Mouse (Mus musculus): ENCODE measurements around the gene Slf2. TPM values are rescaled to one million over a fixed set of nuclear protein-coding genes. Genes with fewer than 3 reads are reported as not detected.

Slf2 gene
- polyA plus RNA-seq, 1 experiment from 2014 or later: 11.9 TPM

DNA sequence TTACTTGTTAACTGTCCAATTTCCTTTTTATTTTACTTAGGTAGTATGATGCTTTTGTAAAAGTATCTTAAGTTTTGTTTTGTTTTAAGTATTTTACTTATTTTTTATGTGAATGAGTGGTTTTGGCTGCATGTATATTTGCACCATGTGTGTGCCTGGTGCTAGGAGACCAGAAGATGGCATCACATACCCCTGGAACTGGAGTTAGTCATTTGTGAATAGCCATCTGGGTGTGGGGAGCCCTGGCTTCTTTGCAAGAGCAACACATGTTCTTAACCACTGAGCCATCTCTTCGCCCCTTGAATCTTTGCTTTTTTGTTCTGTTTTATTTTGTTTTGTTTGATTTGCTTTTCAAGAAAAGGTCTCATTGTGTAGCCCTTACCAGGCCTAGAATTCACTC, 2.2 kb downstream of the Slf2 start:
- no peak overlapping the region for H3K4me2 ChIP-seq (ENCODE audit: low read depth, low read length)
- no peaks in the 10 kb centered on the region for H3K9me3 ChIP-seq (replicated peaks; ENCODE audit: control insufficient read depth, low read length)
- no peak overlapping the region for H3K9ac ChIP-seq (ENCODE audit: low read depth, low read length)
- no peak for ATAC-seq (ENCODE audit: low read depth)
- H3K27ac ChIP-seq (ENCODE audit: low read length): no peak overlapping the region
- peaks cover 10% of the 10 kb centered on the region for H3K36me3 ChIP-seq (ENCODE audit: control insufficient read depth, insufficient read depth)
- 79% methylated on average over 1 of the region's 1 CpGs for WGBS (ENCODE audit: insufficient replicate concordance)
- H3K4me1 ChIP-seq (ENCODE audit: control insufficient read depth, low read depth, low read length): peaks cover 8% of the 10 kb centered on the region
- no peak overlapping the region for H3K4me3 ChIP-seq (ENCODE audit: low read depth, low read length)
- H3K27me3 ChIP-seq (ENCODE audit: control insufficient read depth, insufficient read depth, low read depth, low read length): no peaks in the 10 kb centered on the region

DNA sequence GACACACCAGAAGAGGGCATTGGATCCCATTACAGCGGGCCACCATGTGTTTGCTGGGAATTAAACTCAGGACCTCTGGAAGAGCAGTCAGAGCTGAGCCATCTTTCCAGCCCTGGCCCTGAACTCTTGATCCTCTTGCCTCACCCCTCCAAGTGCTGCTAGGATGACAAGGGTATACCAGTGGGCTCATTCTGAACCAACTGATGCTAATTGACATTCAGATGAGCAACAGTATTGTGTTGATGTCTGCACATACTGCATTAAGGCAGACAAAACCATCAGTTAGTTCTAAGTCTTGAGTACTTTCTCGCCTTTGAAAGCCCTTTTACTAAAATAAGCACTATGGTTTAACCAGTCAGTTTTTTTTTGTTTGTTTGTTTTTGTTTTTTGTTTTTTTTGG, 28.7 kb downstream of the Slf2 start:
- Histone ChIP-seq H3K36me3 (ENCODE audit: control insufficient read depth, insufficient read depth) (peaks cover 38% of the 10 kb centered on the region), H3K4me3 (ENCODE audit: low read depth, low read length) (no peak overlapping the region), H3K9me3 (replicated peaks; ENCODE audit: control insufficient read depth, low read length) (no peaks in the 10 kb centered on the region), H3K4me1 (ENCODE audit: control insufficient read depth, low read depth, low read length) (no peaks in the 10 kb centered on the region), H3K27ac (ENCODE audit: low read length) (no peak overlapping the region), H3K27me3 (ENCODE audit: control insufficient read depth, insufficient read depth, low read depth, low read length) (no peaks in the 10 kb centered on the region), H3K9ac (ENCODE audit: low read depth, low read length) (no peak overlapping the region), H3K4me2 (ENCODE audit: low read depth, low read length) (no peak overlapping the region)
- ATAC-seq (ENCODE audit: low read depth): no peak
- 73% methylated on average over 2 of the region's 2 CpGs for WGBS (ENCODE audit: insufficient replicate concordance)

DNA sequence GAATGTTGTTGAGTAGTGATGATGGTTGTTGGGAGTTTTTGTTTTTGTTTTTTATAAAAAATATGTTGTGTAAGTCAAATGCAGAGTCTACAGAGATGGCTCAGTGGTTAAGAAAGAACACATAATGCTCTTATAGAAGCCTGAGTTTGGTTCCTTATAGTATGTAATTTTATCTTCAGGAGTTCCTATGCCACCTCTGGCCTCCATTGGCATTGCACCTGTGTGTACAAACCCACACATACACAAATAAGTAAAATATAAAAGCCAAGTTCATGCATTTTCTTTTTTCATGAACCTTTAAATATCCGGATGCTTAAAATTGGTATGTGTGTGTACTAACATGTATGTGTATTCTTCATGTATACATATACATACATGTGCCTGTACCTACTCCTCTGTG, 35.0 kb downstream of the Slf2 start:
- no peak overlapping the region for H3K4me2 ChIP-seq (ENCODE audit: low read depth, low read length)
- no peak for ATAC-seq (ENCODE audit: low read depth)
- H3K9ac ChIP-seq (ENCODE audit: low read depth, low read length): no peak overlapping the region
- peaks cover 43% of the 10 kb centered on the region for H3K36me3 ChIP-seq (ENCODE audit: control insufficient read depth, insufficient read depth)
- H3K27ac ChIP-seq (ENCODE audit: low read length): no peak overlapping the region
- no peak overlapping the region for H3K4me3 ChIP-seq (ENCODE audit: low read depth, low read length)
- no peaks in the 10 kb centered on the region for H3K27me3 ChIP-seq (ENCODE audit: control insufficient read depth, insufficient read depth, low read depth, low read length)
- no peaks in the 10 kb centered on the region for H3K9me3 ChIP-seq (replicated peaks; ENCODE audit: control insufficient read depth, low read length)
- 83% methylated on average over 1 of the region's 1 CpGs for WGBS (ENCODE audit: insufficient replicate concordance)
- no peaks in the 10 kb centered on the region for H3K4me1 ChIP-seq (ENCODE audit: control insufficient read depth, low read depth, low read length)

DNA sequence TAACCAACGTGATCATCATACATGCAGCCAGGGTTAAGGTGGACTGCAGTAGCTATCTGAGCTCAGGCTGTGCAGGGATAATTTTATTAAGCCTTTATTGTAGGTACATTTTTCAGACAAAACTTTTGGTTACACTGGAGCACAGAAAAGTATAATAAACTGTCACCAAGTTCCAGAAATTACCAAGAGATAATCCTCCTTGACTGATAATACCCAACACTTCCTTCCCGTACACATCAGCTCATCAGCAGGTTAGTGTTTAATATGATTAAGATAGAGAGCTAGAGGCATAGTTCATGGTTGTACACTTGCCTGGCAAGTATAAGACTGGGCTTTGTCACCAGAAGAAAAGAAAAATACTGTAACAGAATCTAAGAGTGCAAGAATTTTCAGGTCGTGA, 37.4 kb downstream of the Slf2 start:
- no peaks in the 10 kb centered on the region for H3K27me3 ChIP-seq (ENCODE audit: control insufficient read depth, insufficient read depth, low read depth, low read length)
- H3K4me3 ChIP-seq (ENCODE audit: low read depth, low read length): no peak overlapping the region
- ATAC-seq (ENCODE audit: low read depth): no peak
- H3K9me3 ChIP-seq (replicated peaks; ENCODE audit: control insufficient read depth, low read length): no peaks in the 10 kb centered on the region
- WGBS (ENCODE audit: insufficient replicate concordance): 65% methylated on average over 3 of the region's 3 CpGs
- no peak overlapping the region for H3K4me2 ChIP-seq (ENCODE audit: low read depth, low read length)
- no peak overlapping the region for H3K27ac ChIP-seq (ENCODE audit: low read length)
- peaks cover 51% of the 10 kb centered on the region for H3K36me3 ChIP-seq (ENCODE audit: control insufficient read depth, insufficient read depth)
- no peaks in the 10 kb centered on the region for H3K4me1 ChIP-seq (ENCODE audit: control insufficient read depth, low read depth, low read length)
- no peak overlapping the region for H3K9ac ChIP-seq (ENCODE audit: low read depth, low read length)

- Histone ChIP-seq H3K27me3 (ENCODE audit: control insufficient read depth, insufficient read depth, low read depth, low read length) (no peaks in the 10 kb centered on the region), H3K4me1 (ENCODE audit: control insufficient read depth, low read depth, low read length) (no peaks in the 10 kb centered on the region), H3K36me3 (ENCODE audit: control insufficient read depth, insufficient read depth) (peaks cover 51% of the 10 kb centered on the region), H3K4me3 (ENCODE audit: low read depth, low read length) (no peak overlapping the region), H3K4me2 (ENCODE audit: low read depth, low read length) (no peak overlapping the region), H3K27ac (ENCODE audit: low read length) (no peak overlapping the region), H3K9me3 (replicated peaks; ENCODE audit: control insufficient read depth, low read length) (no peaks in the 10 kb centered on the region), H3K9ac (ENCODE audit: low read depth, low read length) (no peak overlapping the region)
- ATAC-seq (ENCODE audit: low read depth): no peak
- 80% methylated on average over 6 of the region's 6 CpGs for WGBS (ENCODE audit: insufficient replicate concordance)
These were observed 45.7 kb downstream of the Slf2 start for GRCm38 (mm10) chr19:44976636-44977035.

DNA sequence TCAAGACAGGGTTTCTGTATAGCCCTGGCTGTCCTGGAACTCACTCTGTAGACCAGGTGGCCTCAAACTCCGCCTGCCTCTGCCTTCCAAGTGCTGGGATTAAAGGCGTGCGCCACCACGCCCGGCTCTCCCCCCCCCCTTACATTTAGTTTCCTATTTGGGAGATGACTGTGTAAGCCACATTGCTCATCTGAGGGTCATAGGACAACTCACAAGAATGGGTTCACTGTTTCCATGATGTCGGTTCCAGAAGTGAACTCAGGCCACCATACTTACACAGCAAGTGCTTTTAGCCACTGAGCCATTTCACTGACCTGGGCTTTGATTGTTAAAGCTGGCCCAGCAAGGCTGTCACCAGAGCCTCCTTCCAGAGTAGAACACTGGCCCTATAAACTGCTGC, 46.2 kb downstream of the Slf2 start:
- Histone ChIP-seq H3K4me2 (ENCODE audit: low read depth, low read length) (no peak overlapping the region), H3K27me3 (ENCODE audit: control insufficient read depth, insufficient read depth, low read depth, low read length) (no peaks in the 10 kb centered on the region), H3K4me3 (ENCODE audit: low read depth, low read length) (no peak overlapping the region), H3K36me3 (ENCODE audit: control insufficient read depth, insufficient read depth) (peaks cover 50% of the 10 kb centered on the region), H3K9ac (ENCODE audit: low read depth, low read length) (no peak overlapping the region), H3K27ac (ENCODE audit: low read length) (no peak overlapping the region), H3K9me3 (replicated peaks; ENCODE audit: control insufficient read depth, low read length) (no peaks in the 10 kb centered on the region), H3K4me1 (ENCODE audit: control insufficient read depth, low read depth, low read length) (no peaks in the 10 kb centered on the region)
- 85% methylated on average over 6 of the region's 6 CpGs for WGBS (ENCODE audit: insufficient replicate concordance)
- no peak for ATAC-seq (ENCODE audit: low read depth)

DNA sequence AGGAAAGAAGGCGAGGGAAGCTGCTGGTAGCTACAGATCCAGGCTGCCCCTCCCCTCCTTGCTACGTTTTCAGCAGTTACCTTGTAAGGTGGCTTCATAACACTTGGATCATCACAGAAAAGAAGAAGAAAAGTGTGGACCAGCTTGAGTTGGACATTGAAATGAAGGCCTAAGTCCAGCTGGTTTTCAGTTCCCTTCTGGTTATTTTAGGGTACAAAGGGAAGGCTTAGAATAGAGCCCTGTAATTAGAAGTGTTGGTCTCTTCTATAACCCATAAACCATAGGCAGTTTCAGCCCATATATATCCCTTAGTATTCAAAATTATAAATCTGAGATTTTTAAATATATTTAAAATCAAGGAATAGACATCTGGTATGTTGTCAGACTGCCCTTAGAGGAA, 49.8 kb downstream of the Slf2 start:
- no peak overlapping the region for H3K27ac ChIP-seq (ENCODE audit: low read length)
- H3K4me3 ChIP-seq (ENCODE audit: low read depth, low read length): no peak overlapping the region
- no peak overlapping the region for H3K4me2 ChIP-seq (ENCODE audit: low read depth, low read length)
- H3K9me3 ChIP-seq (replicated peaks; ENCODE audit: control insufficient read depth, low read length): no peaks in the 10 kb centered on the region
- no peaks in the 10 kb centered on the region for H3K27me3 ChIP-seq (ENCODE audit: control insufficient read depth, insufficient read depth, low read depth, low read length)
- no peak overlapping the region for H3K9ac ChIP-seq (ENCODE audit: low read depth, low read length)
- H3K36me3 ChIP-seq (ENCODE audit: control insufficient read depth, insufficient read depth): peaks cover 22% of the 10 kb centered on the region
- no peak for ATAC-seq (ENCODE audit: low read depth)
- no peaks in the 10 kb centered on the region; the same call in 1 of the 2 replicates for H3K4me1 ChIP-seq (ENCODE audit: control insufficient read depth, low read depth, low read length)
- 75% methylated on average over 2 of the region's 2 CpGs for WGBS (ENCODE audit: insufficient replicate concordance)

DNA sequence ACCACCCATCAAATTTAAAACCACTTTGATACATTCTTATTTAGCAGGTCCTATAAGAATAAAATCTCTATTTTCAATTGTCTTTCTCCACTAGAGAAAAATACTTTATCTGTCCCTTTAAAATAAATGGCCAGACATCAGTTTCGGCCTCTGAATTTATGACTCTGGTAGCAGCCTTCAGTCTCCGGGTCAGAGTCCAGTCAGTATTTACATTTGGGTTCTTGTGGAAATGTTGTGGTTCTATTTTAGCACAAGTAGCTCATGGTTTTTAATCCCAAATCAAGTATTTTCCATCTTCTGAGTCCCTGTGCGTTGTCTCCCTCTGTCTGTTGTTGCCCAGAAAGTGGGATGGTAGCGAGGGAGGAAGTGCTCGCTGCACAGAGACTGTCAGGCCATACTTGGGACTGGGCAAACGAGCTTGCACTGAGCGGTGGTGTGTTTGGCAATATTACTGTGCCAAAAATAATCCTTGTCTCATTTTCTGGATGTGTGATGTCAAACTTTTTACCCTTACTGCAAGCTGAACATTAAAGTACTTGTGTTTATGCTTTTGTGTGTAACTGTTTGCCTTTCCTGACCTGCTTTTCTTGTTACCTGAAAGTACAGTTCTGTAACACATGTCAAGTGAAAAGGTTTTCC, 51.6 kb downstream of the Slf2 start:
- Histone ChIP-seq H3K36me3 (ENCODE audit: control insufficient read depth, insufficient read depth) (peaks cover 12% of the 10 kb centered on the region), H3K4me2 (ENCODE audit: low read depth, low read length) (no peak overlapping the region), H3K27me3 (ENCODE audit: control insufficient read depth, insufficient read depth, low read depth, low read length) (peaks cover 3% of the 10 kb centered on the region; the same call in 1 of the 2 replicates), H3K4me1 (ENCODE audit: control insufficient read depth, low read depth, low read length) (peaks cover 5% of the 10 kb centered on the region), H3K9me3 (replicated peaks; ENCODE audit: control insufficient read depth, low read length) (no peaks in the 10 kb centered on the region), H3K27ac (ENCODE audit: low read length) (peak overlapping the region; percentile 13; the same call in 1 of the 2 replicates), H3K9ac (ENCODE audit: low read depth, low read length) (no peak overlapping the region), H3K4me3 (ENCODE audit: low read depth, low read length) (no peak overlapping the region)
- 63% methylated on average over 7 of the region's 7 CpGs for WGBS (ENCODE audit: insufficient replicate concordance)
- ATAC-seq (ENCODE audit: low read depth): no peak

DNA sequence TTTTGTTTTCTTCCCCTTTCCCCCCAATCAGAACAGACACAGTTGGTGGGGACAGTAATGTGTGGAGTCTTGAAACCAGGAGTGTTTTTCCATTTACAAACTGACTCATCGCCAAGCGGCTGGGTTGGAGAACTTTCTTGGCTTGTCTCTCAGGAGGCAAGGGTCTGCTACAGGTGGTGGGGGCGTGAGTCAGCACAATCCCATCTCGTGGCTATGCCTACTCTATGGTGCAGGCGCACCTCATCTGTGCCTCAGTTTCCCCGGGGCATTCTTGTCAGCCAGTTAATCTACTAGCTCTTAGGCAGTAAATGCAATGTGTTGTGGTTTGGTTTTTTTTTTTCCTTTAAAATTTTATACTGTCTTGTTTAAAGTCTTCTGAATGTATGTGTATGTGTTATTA, 52.4 kb downstream of the Slf2 start:
- H3K4me1 ChIP-seq (ENCODE audit: control insufficient read depth, low read depth, low read length): peaks cover 5% of the 10 kb centered on the region
- no peak overlapping the region for H3K4me3 ChIP-seq (ENCODE audit: low read depth, low read length)
- 78% methylated on average over 6 of the region's 6 CpGs for WGBS (ENCODE audit: insufficient replicate concordance)
- peaks cover 11% of the 10 kb centered on the region for H3K27me3 ChIP-seq (ENCODE audit: control insufficient read depth, insufficient read depth, low read depth, low read length)
- no peak overlapping the region for H3K4me2 ChIP-seq (ENCODE audit: low read depth, low read length)
- no peak overlapping the region for H3K27ac ChIP-seq (ENCODE audit: low read length)
- peaks cover 12% of the 10 kb centered on the region for H3K36me3 ChIP-seq (ENCODE audit: control insufficient read depth, insufficient read depth)
- H3K9me3 ChIP-seq (replicated peaks; ENCODE audit: control insufficient read depth, low read length): no peaks in the 10 kb centered on the region
- ATAC-seq (ENCODE audit: low read depth): no peak
- H3K9ac ChIP-seq (ENCODE audit: low read depth, low read length): no peak overlapping the region
